In the genomic region with DNA sequence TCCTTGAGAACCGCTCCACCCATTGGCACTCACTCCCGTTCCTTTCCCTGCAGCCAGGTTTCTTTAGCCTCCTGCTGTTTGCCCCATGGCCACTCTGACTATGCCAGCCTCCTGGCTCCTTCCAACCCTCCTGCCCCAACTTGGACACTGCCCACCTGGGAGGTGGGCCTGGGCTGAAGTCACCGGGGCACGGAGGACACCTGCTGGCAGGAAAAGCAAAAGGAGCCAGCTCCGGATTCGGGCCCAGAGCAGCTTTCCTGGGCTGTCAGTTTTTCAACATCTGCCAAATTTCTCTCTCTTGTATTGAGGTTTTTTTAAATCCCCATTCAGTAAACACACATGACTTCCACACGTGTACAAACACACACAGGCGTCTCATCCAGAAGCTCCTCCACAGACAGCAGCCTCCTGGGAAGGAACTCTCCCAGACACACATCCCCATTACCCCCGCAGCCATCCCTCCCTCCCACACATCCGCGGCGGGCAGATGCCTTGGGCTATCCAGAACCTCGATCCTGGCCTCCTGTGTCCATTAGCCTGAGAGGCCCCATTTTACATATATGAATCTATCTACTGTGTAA, we compare ENCODE assay signal across 9 mouse cellular contexts. TPM values are rescaled to one million over a fixed set of nuclear protein-coding genes. Genes with fewer than 3 reads are reported as not detected.
DNase-seq lines count a peak whose midpoint lies in the region; ATAC-seq and TF ChIP-seq lines count a peak whose summit lies in the region.
"Had no signal": no experiment of that assay in that cellular context is flagged by ENCODE, and none has a peak within 500 bp of the region (broad histone marks: within the 10 kb centered on the region; RNA-seq: fewer than 3 reads in every experiment).

No protein-coding gene starts in this region.

- peak overlapping the region; percentile 83 for H3K9ac ChIP-seq in heart, embryonic 12.5 days
- no peak overlapping the region for H3K9ac ChIP-seq in lung, postnatal 0 days (replicated peaks; ENCODE audit: low read depth)

- peak; percentile 30 for DNase-seq in kidney, adult 11 months
- no peak for DNase-seq in kidney, adult 8-10 months
- DNase-seq in kidney, postnatal 10 days, result peak; percentile 56
- peak; percentile 63 for DNase-seq in lung, postnatal 0 days (ENCODE audit: low spot score)
- peak; percentile 57 to 64 for DNase-seq in right cerebral cortex, adult 2 months (ENCODE audit: low spot score in 2 of 2)
- no peak for DNase-seq in thymus, postnatal 14 days

- H3K9me3 ChIP-seq in heart, embryonic 12.5 days (replicated peaks), result peaks cover 5% of the 10 kb centered on the region; the same call in 1 of the 2 replicates
- H3K9me3 ChIP-seq in lung, postnatal 0 days (ENCODE audit: low read length), result no peaks in the 10 kb centered on the region

- H3K4me2 ChIP-seq in heart, embryonic 12.5 days, result peak overlapping the region; percentile 81
- H3K4me2 ChIP-seq in lung, postnatal 0 days (replicated peaks; ENCODE audit: low read depth, low read length), result peak overlapping the region; percentile 91

- H3K4me1 ChIP-seq in cortical plate, adult 2 months (ENCODE audit: control insufficient read depth, insufficient read depth, low read length), result no peaks in the 10 kb centered on the region; the same call in 1 of the 2 replicates
- peaks cover 30% of the 10 kb centered on the region for H3K4me1 ChIP-seq in heart, embryonic 12.5 days (replicated peaks)
- peaks cover 11% of the 10 kb centered on the region; the same call in 1 of the 2 replicates for H3K4me1 ChIP-seq in lung, postnatal 0 days (ENCODE audit: insufficient read depth, low read depth, low read length)

- TF ChIP-seq EP300 in lung, postnatal 0 days (IDR thresholded peaks at IDR 0.05), result no peak

- peak overlapping the region; percentile 6; the same call in 1 of the 2 replicates for H3K27ac ChIP-seq in cortical plate, adult 2 months (ENCODE audit: insufficient read depth, low read length)
- H3K27ac ChIP-seq in heart, embryonic 12.5 days (ENCODE audit: poor library complexity, severe bottlenecking), result no peak overlapping the region
- no peak overlapping the region for H3K27ac ChIP-seq in lung, postnatal 0 days (ENCODE audit: low read length)

- peak; percentile 33 for TF ChIP-seq CTCF in cortical plate, adult 2 months (IDR thresholded peaks at IDR 0.05; ENCODE audit: extremely low read depth, insufficient read depth, low read length)
- peak; percentile 63 for TF ChIP-seq CTCF in lung, postnatal 0 days (IDR thresholded peaks at IDR 0.05)

- no peaks in the 10 kb centered on the region for H3K27me3 ChIP-seq in heart, embryonic 12.5 days (replicated peaks)
- H3K27me3 ChIP-seq in lung, postnatal 0 days (replicated peaks; ENCODE audit: insufficient read depth, low read length), result no peaks in the 10 kb centered on the region

- 13% methylated on average over 13 of the region's 13 CpGs for WGBS in heart, embryonic 12.5 days
- 11% methylated on average over 13 of the region's 13 CpGs for WGBS in lung, postnatal 0 days

- peak overlapping the region; percentile 44 for H3K4me3 ChIP-seq in cortical plate, adult 2 months (ENCODE audit: insufficient read depth, low read length)
- peak overlapping the region; percentile 62 for H3K4me3 ChIP-seq in heart, embryonic 12.5 days
- H3K4me3 ChIP-seq in lung, postnatal 0 days (ENCODE audit: low read depth, low read length), result peak overlapping the region; percentile 54
- H3K4me3 ChIP-seq: megakaryocyte, embryonic 14.5 days had no signal

- ATAC-seq in heart, embryonic 12.5 days (ENCODE audit: insufficient number of reproducible peaks, low FRiP score), result no peak
- no peak for ATAC-seq in lung, postnatal 0 days

- no peak for TF ChIP-seq POLR2A in cortical plate, adult 2 months (IDR thresholded peaks at IDR 0.05; ENCODE audit: extremely low read depth, insufficient read depth, low read length)

- no peaks in the 10 kb centered on the region for H3K36me3 ChIP-seq in heart, embryonic 12.5 days
- no peaks in the 10 kb centered on the region for H3K36me3 ChIP-seq in lung, postnatal 0 days (ENCODE audit: insufficient read depth, low read length)

RNA-seq across cellular contexts. Expression of a gene that starts 2.4 kb away (rescaled TPM):
- 10.0 and 10.5 TPM in 2 replicates for polyA plus RNA-seq in cortical plate, adult 2 months (2012; rRNA removed)
- polyA plus RNA-seq in heart, embryonic 12.5 days (2016; fragmentation: Nextera tagmentation; extraction: Ambion mirVana), result 24.2 and 24.5 TPM in 2 replicates
- polyA plus RNA-seq in lung, postnatal 0 days (2015; fragmentation: Nextera tagmentation; extraction: Ambion mirVana), result 20.6 and 23.5 TPM in 2 replicates

RNA-seq across cellular contexts. Expression of a gene that starts 5.9 kb away (rescaled TPM):
- 22.1 and 26.2 TPM in 2 replicates for polyA plus RNA-seq in cortical plate, adult 2 months (2012; rRNA removed)
- 113 and 118 TPM in 2 replicates for polyA plus RNA-seq in heart, embryonic 12.5 days (2016; fragmentation: Nextera tagmentation; extraction: Ambion mirVana)
- polyA plus RNA-seq in lung, postnatal 0 days (2015; fragmentation: Nextera tagmentation; extraction: Ambion mirVana), result 127 and 141 TPM in 2 replicates

Comparison
In these comparisons a context has a peak if more than half of its experiments do, and no peak if none do; other contexts are left out.
1. DNase-seq: peak in kidney, adult 11 months (single experiment), kidney, postnatal 10 days (single experiment), lung, postnatal 0 days (single experiment) and right cerebral cortex, adult 2 months (2 of 2); none in kidney, adult 8-10 months (0 of 2) and thymus, postnatal 14 days (single experiment).
2. Peak in every context shown above with its lines, with median percentiles within 50 percentile points of each other: H3K4me3 ChIP-seq.